Mouse (Mus musculus): ENCODE data around the gene Olfr1133. TPM values are rescaled to one million over a fixed set of nuclear protein-coding genes. Genes with fewer than 3 reads are reported as not detected.
"Not testable (repeated sequence)": the region's sequence is repeated elsewhere in the genome, so short reads cannot be mapped to it uniquely, and the experiment has no call there.

The Olfr1133 gene
- not detected for total RNA-seq (2021)
- long read RNA-seq, experiment 1: 0 reads
- long read RNA-seq, experiment 2: 0 reads

DNA sequence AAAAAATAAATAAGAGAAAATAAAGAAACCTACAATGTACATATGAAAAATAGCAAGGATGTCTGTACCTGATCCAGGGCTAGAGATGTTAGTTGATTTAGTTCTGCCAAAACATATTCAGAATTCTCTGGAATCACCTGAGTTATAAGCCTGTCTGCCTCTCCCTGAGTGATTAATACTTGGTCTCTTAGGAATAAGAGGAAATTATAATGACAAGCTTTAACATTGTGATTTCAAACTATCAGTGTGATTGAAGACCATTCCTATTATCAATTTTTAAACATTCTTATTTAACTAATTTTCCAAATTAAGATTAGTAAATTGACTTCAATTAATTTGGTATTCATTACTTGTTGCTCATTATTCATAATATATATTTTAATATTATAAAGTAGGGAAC, at the start of gene Olfr1133:
TSS of gene Olfr1133 (minus strand) at position 101 of the 400 bp plus-strand sequence.
- no peak for DNase-seq (ENCODE audit: low spot score in 2 of 2)

DNA sequence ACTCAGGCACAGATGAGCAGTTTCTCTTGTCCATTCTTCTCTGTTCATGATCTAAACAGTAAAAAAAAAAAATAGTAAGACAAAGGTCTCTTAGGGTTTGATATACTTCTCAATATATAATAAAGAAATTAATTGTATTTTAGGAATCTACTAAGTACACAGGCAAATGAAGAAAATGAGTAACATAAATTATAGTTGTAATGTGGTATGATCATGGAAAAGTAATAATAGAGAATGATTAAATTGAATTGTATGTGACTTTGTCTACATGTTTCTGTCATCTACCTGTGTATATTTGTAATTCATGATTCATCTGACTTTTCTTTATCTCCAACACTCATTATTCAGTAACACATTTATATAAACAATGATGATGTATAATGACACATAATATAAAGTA, 46.7 kb upstream of the Olfr1133 start, which contains the start of gene Olfr1136:
TSS of gene Olfr1136 (minus strand) at position 101 of the 400 bp plus-strand sequence.
- no peak for DNase-seq (ENCODE audit: low spot score in 2 of 2)

DNA sequence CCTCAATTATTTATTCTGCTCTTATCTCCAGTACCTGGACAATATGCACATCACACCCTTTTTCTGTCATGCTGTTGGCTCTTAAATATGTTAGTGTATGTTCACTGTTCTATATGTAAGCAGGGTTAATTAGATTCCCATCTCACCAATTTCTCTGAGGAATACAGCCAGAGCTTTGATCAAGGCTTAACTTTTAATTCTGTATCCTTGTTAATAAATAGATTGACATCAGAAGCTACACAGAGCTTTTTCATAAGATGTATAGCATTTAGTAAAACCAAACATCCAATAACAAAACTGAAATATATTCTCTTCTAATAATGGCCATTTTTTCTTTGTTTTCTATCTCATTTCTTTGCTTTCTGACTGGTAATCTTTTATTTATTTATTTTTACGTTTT, 26.4 kb upstream of the Olfr1133 start, which contains the start of gene Olfr1135:
TSS of gene Olfr1135 (minus strand) at position 101 of the 400 bp plus-strand sequence.
- no peak for DNase-seq (ENCODE audit: low spot score in 2 of 2)

DNA sequence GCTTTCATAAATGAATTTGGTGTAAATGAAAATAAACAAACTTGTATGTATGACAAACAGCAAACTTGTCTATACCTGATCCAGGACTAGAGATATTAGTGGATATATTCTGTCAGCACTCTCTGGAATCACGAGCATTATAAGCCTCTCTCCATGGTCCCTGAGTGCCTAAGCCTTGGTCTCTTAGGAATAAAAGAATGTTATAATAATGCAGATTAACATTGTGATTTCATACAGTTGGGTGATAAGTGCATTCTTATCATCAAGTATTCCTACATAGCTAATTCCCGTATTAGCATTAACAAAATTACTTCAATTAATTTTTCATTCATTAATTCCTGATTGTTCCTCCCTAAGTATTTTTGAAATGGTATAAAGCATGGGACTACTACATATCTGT, 11.2 kb upstream of the Olfr1133 start, which contains the start of gene Olfr1134:
TSS of gene Olfr1134 (minus strand) at position 101 of the 400 bp plus-strand sequence.
- no peak for DNase-seq (ENCODE audit: low spot score in 2 of 2)

DNA sequence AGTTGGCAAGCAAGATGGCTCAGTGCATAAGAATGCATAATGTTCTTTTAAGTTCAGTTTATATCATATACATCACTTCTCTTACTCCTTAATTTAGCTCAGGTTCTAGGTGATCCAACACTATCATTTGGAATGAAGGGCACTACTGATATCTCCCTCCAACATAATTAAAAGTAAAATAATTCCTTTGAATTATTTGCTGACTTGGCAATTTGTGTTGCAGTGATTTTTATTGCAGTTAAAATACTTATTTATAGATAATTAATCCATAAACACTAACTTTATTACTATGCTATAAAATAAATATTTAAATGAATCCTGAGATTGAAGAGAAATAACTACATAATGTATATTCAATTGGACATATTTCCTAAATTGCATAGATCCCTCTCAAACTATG, 4.7 kb downstream of the Olfr1133 start:
- no peak for DNase-seq (ENCODE audit: low spot score in 2 of 2)

DNA sequence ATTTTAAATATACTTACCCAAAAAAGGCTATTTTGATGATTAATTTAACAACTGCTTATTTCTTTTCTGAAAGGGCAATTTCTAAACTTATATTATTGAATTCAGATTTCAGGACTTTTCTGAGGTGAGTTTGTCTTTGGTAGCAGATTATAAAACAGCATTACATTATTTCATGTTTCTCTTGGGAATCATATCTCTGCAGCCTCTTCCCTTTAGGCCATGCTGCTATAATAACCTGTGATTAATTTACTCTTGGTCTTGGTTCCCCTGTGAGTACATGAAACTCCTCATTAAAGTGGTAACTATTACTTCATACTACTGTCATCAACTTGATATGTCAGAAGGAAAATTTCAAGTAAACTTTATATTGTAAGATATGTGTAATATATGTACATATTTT, 9.7 kb downstream of the Olfr1133 start, which contains the start of gene Olfr1132:
TSS of gene Olfr1132 (minus strand) at position 101 of the 400 bp plus-strand sequence.
- no peak for DNase-seq (ENCODE audit: low spot score in 2 of 2)

DNA sequence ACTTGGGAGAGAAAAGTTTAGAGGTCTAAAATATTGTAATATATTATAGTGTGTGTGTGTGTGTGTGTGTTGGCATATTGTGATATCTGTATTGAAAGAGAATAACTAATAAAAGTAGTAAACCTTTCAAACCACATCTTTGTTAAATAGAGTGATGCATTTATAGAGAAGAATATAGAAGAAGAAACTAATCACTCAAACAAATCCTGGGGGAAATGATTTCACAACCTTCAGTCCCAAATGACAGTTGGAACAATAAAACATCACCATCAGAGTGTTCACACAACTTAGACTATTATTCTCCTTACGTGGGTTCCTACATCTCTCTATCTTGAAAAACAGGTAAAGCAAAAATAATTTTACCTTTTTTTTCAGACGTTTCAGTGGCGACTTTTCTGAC, 20.4 kb downstream of the Olfr1133 start, which contains the start of gene Olfr1131:
TSS of gene Olfr1131 (plus strand) at position 301 of the 400 bp plus-strand sequence.
- DNase-seq (ENCODE audit: low spot score in 2 of 2): no peak

DNA sequence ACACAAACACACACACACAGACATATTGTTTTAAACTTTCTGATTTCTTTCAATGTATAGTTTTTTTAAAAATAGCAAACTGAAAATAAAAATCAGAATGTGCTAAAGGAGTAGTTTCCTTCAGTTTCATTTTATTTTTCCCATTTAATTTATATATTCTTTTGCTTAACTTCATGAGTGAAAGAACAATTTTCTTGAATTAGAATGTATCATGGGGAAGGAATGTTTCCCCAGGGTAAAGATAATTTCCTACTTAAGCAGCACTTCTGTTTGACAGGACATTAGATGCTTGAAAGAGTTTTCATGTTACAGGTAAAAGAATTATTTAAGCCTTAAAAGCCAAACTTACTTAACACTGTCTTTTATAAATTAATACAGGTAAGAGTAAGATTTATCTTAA, 41.3 kb downstream of the Olfr1133 start, which contains the start of gene Olfr1130:
TSS of gene Olfr1130 (plus strand) at position 301 of the 400 bp plus-strand sequence.
- not testable (repeated sequence) for DNase-seq (ENCODE audit: low spot score in 2 of 2)

Other genes with a start within 250 kb of the Olfr1133 start
- gene Olfr1123, start 230.7 kb downstream of the Olfr1133 start, total RNA-seq (2021): not detected
- gene Olfr1124, start 217.1 kb downstream of the Olfr1133 start, total RNA-seq (2021): not detected
- gene Olfr1126, start 193.4 kb downstream of the Olfr1133 start, total RNA-seq (2021): not detected
- gene Pramel7, start 150.3 kb downstream of the Olfr1133 start, total RNA-seq (2021): not detected
- not detected for gene Pramel6, start 140.8 kb downstream of the Olfr1133 start, total RNA-seq (2021)
- gene Olfr153, start 115.6 kb downstream of the Olfr1133 start, total RNA-seq (2021): not detected
- not detected for gene Olfr1128, start 101.8 kb downstream of the Olfr1133 start, total RNA-seq (2021)
- not detected for gene Olfr1129, start 73.5 kb downstream of the Olfr1133 start, total RNA-seq (2021)
- not detected for gene Olfr1130, start 41.2 kb downstream of the Olfr1133 start, total RNA-seq (2021)
- gene Olfr1131, start 20.3 kb downstream of the Olfr1133 start, total RNA-seq (2021): not detected
- gene Olfr1132, start 9.8 kb downstream of the Olfr1133 start, total RNA-seq (2021): not detected
- not detected for gene Olfr1134, start 11.1 kb upstream of the Olfr1133 start, total RNA-seq (2021)
- not detected for gene Olfr1135, start 26.3 kb upstream of the Olfr1133 start, total RNA-seq (2021)
- gene Olfr1136, start 46.6 kb upstream of the Olfr1133 start, total RNA-seq (2021): not detected
- not detected for gene Olfr1137, start 65.8 kb upstream of the Olfr1133 start, total RNA-seq (2021)
- gene Olfr1138, start 92.6 kb upstream of the Olfr1133 start, total RNA-seq (2021): not detected
- gene Olfr1140, start 96.4 kb upstream of the Olfr1133 start, total RNA-seq (2021): not detected
- gene Olfr1141, start 106.6 kb upstream of the Olfr1133 start, total RNA-seq (2021): not detected
- not detected for gene Olfr152, start 132.1 kb upstream of the Olfr1133 start, total RNA-seq (2021)
- not detected for gene Olfr1143, start 153.2 kb upstream of the Olfr1133 start, total RNA-seq (2021)
- gene Olfr1145, start 162.4 kb upstream of the Olfr1133 start, total RNA-seq (2021): not detected
- not detected for gene Olfr1148, start 183.2 kb upstream of the Olfr1133 start, total RNA-seq (2021)
- not detected for gene Olfr1150-ps1, start 196.6 kb upstream of the Olfr1133 start, total RNA-seq (2021)
- not detected for gene Olfr1151, start 208.5 kb upstream of the Olfr1133 start, total RNA-seq (2021)
- gene Olfr1152, start 219.1 kb upstream of the Olfr1133 start, total RNA-seq (2021): not detected
- gene Olfr1153, start 247.6 kb upstream of the Olfr1133 start, total RNA-seq (2021): not detected

All from adrenal gland, postnatal 4 days (tissue).